Mouse (Mus musculus): ENCODE data around the gene Ugt1a8.
"Not testable (repeated sequence)": the region's sequence is repeated elsewhere in the genome, so short reads cannot be mapped to it uniquely, and the experiment has no call there.

The Ugt1a8 gene

GRCm38 (mm10) chr1:88087513-88087912 is at the start of gene Ugt1a8:
Ugt1a8 (plus strand) TSS chr1:88087813.
- in situ Hi-C loops (cut with MboI, MseI), result no loop called here

- in situ Hi-C loops (cut with MboI, MseI), result not testable (repeated sequence)
These were observed 44.6 kb upstream of the Ugt1a8 start for GRCm38 (mm10) chr1:88043044-88043443.

DNA sequence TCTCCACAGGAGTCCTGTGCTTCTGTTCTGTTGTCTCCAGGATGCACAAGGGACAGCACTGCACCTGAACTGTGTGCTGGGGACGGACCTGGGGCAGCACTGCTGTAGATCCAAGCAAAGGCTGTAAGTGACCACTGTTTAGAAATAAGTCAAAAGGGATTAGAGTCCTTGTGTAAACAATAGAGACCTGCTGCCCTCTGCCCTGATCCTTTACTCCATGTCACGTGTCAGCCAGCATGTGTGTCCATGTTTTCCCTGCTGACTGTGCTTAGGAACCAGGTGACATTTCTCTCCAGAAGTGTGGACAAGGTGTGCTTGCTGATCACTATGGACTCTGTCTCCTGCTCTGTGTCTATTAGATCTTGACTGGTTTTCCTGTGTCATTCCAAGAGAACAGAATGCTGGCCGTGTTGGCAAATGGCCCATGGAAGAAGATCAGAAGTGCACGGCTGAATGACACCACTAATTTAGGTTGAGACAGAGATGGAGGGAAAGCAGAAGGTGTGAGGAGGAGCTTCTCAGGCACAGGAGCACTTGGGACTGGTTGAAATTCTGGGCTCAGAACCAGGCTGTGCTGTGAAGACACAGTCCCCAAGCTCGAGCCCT is 42.7 kb upstream of the Ugt1a8 start:
- in situ Hi-C loops (cut with MboI, MseI), result not testable (repeated sequence)

- in situ Hi-C loops (cut with MboI, MseI), result not testable (repeated sequence)
These were observed 40.2 kb upstream of the Ugt1a8 start for GRCm38 (mm10) chr1:88047408-88047807.

DNA sequence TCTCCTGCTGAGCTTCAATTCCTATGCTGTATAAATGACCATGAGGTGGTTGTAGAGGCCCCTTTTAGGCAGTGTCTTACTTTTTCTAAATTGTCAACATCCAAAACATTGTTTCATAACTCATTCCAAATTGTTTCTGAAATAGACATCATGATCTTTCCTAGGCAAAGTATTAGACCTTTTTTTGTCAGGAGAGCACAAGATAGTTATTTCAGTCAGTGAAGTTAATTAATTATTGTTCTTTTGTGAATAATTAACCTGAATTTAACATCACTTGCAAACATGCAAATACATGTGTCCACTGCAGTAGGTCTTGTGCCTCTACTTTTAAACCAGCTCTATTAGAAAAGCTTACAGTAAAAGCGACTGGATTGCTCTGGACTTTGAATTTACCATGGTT is 32.5 kb upstream of the Ugt1a8 start, which contains the start of gene Ugt1a10:
Gene Ugt1a10 (plus strand): TSS at position 301 of the 400 bp plus-strand sequence.
- in situ Hi-C loops (cut with MboI, MseI), result no loop called here

DNA sequence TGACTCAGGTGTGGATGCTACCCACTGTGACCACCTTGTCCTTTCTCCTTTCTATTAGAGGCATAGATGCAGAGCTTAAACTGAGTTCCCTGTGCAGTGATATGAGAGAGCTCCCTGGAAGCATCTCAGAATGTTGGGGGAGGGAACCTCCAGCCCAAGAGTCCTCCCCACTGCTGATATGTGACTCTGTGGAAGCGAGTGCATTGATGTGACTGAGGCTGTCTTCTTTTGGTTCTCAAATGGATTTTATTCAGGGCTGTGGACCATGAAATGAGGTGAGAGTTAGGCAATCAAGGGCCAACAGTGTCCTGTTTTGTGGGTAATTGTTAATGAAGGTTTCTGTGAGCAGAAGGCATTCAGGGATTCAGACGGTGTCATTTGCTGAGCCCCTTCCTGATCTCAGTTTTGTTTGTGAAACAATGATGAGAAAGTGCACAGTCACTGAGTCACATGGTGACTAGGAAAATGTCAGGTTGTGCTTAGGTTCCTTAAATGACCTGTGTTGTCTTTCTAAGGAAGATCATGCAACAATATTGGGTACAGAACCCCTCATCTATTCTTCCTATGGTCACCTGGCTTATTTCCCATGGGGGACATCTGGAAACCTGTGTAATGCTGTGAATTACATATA is 21.0 kb upstream of the Ugt1a8 start:
- in situ Hi-C loops (cut with MboI, MseI), result not testable (repeated sequence)

DNA sequence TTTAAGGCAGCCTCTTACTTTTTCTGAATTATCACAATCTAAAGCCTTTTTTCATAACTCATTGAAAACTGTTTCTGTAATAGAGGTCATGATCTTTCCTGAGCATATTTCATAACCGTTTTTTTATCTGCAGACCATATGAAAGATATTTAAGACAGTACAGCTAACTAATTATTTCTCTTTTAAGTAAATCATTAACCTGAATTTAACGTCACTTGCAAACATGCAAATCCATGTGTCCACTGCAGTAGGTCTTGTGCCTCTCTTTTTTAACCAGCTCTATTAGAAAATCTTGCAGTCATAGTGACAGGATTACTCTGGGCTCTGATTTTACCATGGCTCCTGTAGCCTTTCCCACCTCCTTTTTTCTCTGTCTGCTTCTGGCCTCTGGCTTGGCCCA is 17.1 kb upstream of the Ugt1a8 start, which contains the start of gene Ugt1a9:
Gene Ugt1a9 (plus strand): TSS at position 306 of the 400 bp plus-strand sequence.
- in situ Hi-C loops (cut with MboI, MseI), result no loop called here

- in situ Hi-C loops (cut with MboI, MseI), result no loop called here
These were observed 16.7 kb upstream of the Ugt1a8 start for GRCm38 (mm10) chr1:88070902-88071301.

DNA sequence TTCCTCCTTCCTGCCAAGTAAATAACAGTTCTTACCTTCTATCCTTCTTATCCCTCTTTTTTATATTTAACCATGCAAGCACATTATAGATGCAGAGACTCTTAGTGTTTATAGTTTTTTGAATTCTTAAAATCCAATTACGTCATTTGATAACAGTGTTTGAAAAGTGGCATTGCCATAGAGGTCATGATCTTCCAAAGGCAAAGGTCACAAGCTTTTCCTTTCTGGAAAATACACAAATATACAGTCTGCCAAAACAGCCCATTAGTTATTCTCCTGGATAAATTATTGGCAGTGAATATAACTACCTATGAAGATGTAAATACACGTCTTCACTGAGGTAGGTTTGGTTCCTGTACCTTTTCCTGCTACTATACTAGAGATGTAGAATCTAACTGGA is 13.1 kb upstream of the Ugt1a8 start:
- in situ Hi-C loops (cut with MboI, MseI), result no loop called here

DNA sequence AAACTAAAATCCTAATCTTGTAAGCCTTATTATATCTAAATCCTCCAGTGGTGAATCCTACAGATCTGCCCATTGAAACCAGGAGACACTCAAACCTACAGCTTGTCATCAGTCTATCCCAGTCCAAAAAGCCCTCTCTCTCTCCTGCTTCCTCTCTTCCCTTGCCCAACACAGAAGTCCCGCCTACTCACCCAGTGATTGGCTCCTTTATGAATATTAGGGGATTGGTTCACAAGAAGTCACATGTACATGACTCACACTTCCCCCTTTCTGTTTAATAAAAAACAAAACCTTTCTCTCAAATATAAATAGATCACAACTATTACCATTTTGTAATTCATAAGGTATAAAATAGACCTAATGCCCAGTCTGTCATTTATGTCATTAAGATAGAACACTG is 10.5 kb upstream of the Ugt1a8 start:
- in situ Hi-C loops (cut with MboI, MseI), result no loop called here

DNA sequence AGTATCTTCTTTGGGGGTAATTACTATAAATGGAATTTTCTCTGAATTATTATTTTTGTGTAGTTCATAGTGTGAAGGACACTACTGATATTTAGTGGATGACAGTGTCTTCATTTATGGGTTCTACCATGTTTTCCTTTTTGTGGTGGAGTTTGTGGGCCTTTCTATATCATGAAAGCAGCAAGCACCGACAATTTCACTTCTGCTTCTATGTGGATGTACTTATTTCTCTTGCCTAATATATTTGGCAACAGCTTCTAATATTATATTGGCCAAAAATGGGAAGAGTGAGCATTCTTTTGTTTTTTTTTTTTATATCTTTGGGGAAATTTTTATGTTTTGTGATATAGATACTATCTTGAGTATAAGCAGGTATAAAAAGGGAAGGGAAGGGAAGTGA is 5.9 kb upstream of the Ugt1a8 start:
- in situ Hi-C loops (cut with MboI, MseI), result no loop called here

DNA sequence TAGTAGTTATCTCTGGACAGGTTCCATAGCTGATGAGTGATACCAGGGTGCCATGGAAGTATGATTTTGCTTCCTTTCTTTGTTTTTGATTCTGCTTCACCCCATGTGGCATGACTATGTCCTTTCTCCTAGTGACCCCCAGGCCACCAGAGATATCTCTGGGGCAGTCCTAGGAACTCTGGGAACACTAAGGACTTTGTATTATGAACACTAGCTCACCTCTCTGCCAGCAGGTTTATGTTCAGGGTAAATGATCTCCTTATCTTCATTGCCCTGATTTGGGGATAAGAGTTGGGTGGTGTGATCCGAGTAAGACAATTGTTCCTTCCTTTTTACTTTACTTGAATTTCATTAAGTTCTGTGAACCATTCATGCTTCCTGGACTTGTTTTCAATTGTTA is 1.5 kb upstream of the Ugt1a8 start:
- in situ Hi-C loops (cut with MboI, MseI), result no loop called here

- in situ Hi-C loops (cut with MboI, MseI), result loop anchor here (10.0 kb wide), 1 partner anchor 112 kb away; the partner anchor contains the start of genes Dnajb3 and Ugt1a2
These were observed 4.7 kb downstream of the Ugt1a8 start for GRCm38 (mm10) chr1:88092341-88092740.

DNA sequence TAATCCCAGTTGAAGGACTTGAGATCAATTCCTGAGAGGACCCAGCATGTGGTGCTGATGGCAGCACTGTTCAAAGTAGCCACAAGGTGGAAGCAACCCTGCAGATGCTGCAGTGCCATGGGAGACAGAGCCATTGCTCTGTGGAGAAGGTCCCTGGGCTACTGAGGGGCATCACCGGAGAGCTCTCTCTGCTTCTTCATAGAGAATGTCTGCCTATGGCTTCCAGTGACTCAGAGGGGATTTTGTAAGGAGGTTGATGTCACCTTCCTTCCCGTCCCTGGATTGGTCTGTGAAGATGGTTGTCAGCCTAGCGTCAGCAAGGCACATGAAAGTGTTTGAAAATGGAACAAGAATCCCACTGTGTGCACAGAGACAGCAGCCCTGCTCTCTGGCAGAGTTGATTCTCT is 6.7 kb downstream of the Ugt1a8 start:
- in situ Hi-C loops (cut with MboI, MseI), result loop anchor here (10.0 kb wide), 1 partner anchor 111 kb away; the partner anchor contains the start of genes Dnajb3 and Ugt1a2

- in situ Hi-C loops (cut with MboI, MseI), result loop anchor here (10.0 kb wide), 1 partner anchor 110 kb away; the partner anchor contains the start of genes Dnajb3 and Ugt1a2
These were observed 7.4 kb downstream of the Ugt1a8 start, which contains the start of gene Ugt1a7c for GRCm38 (mm10) chr1:88094941-88095492. Ugt1a7c (plus strand) TSS chr1:88095062.

- in situ Hi-C loops (cut with MboI, MseI), result loop anchor here (10.0 kb wide), 1 partner anchor 106 kb away; the partner anchor contains the start of genes Dnajb3 and Ugt1a2
These were observed 10.9 kb downstream of the Ugt1a8 start for GRCm38 (mm10) chr1:88098546-88098945.

DNA sequence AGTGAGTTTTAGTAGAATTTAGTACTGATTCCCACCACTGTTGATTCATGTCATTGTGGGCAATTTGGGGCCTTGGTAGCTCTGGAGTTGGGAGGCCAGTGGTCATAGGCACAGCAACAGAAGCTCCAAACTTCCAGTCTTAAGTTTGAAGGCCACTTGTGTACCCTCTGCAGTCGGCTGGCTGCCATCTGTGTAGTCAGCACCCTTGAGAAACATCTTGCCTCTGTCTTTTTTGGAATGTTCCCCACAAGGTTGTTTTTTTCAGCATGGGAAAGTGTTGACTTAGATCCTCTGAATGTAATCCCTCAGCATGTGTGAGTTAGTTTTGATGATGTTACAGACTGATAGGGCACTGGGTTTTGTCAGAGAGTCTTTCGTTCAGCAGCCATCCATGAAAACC is 12.1 kb downstream of the Ugt1a8 start:
- in situ Hi-C loops (cut with MboI, MseI), result loop anchor here (10.0 kb wide), 1 partner anchor 105 kb away; the partner anchor contains the start of genes Dnajb3 and Ugt1a2

DNA sequence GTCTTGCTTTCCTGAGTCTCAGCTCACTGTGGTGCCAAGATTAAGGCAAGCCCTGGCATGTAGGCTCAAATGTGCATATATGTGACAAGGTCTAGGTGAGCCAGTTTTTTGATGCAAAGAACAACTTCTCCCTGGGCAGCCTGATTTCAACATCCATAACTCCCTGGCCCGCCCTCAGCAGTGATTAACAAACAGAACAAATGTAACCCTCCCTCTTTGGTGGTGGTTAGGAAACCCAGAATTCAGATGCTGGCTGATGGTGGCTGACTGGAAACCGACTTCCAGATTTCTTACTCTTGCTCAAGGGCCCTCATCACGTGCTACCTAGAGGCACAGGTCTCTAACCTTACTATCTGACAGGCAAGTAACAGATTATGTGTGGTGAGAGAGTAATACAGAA is 15.4 kb downstream of the Ugt1a8 start, which contains the start of gene Ugt1a6b:
Gene Ugt1a6b (plus strand): TSS at position 234 of the 400 bp plus-strand sequence.
- in situ Hi-C loops (cut with MboI, MseI), result not testable (repeated sequence)

- in situ Hi-C loops (cut with MboI, MseI), result not testable (repeated sequence)
These were observed 16.3 kb downstream of the Ugt1a8 start for GRCm38 (mm10) chr1:88103697-88104468.

GRCm38 (mm10) chr1:88104667-88105430 is 17.2 kb downstream of the Ugt1a8 start:
- in situ Hi-C loops (cut with MboI, MseI), result no loop called here

- in situ Hi-C loops (cut with MboI, MseI), result no loop called here
These were observed 18.0 kb downstream of the Ugt1a8 start for GRCm38 (mm10) chr1:88105656-88106055.

Data from regulatory T cell (primary cell).